Mouse (Mus musculus) MEL (cell line): ENCODE measurements around the gene Uncx. TPM values are rescaled to one million over a fixed set of nuclear protein-coding genes. Genes with fewer than 3 reads are reported as not detected.

ENCODE experiments used
- DNase-seq: peaks from one replicate; pipeline ENCODE4 v3.0.0; 2011; ENCODE audit warnings: low read depth, low spot score
- H3K27ac ChIP-seq: 2 replicates; pipeline ENCODE4 v1.5.1; 2012; ENCODE audit warnings: low read depth, mild to moderate bottlenecking, control low read depth, low read length, moderate library complexity; ENCODE audit not compliant: control insufficient read depth
- H3K27me3 ChIP-seq, 2 experiments: fragments of 150-350 bp in 1 of 2; sonication (generic) in 1 of 2; 2 replicates each; pipeline ENCODE4 v1.6.1; 2012; ENCODE audit warnings: low read length in 2 of 2, mild to moderate bottlenecking in 2 of 2, improper control_type of control experiment in 1 of 2, moderate library complexity in 1 of 2; ENCODE audit not compliant: insufficient read depth in 2 of 2, control insufficient read depth in 1 of 2
- H3K36me3 ChIP-seq, 2 experiments: 2 replicates each; pipeline ENCODE4 v1.6.1; 2012 to 2014; ENCODE audit warnings: low read length in 2 of 2, improper control_type of control experiment in 1 of 2, inconsistent platforms in 1 of 2, mild to moderate bottlenecking in 1 of 2; ENCODE audit not compliant: insufficient read depth in 2 of 2, control insufficient read depth in 1 of 2
- H3K4me1 ChIP-seq, 2 experiments: fragments of 150-350 bp in 1 of 2; sonication (generic) in 1 of 2; 2 replicates each; pipeline ENCODE4 v1.6.1; 2012; ENCODE audit warnings: low read length in 2 of 2, improper control_type of control experiment in 1 of 2, mild to moderate bottlenecking in 1 of 2; ENCODE audit not compliant: insufficient read depth in 2 of 2, control insufficient read depth in 1 of 2
- H3K4me3 ChIP-seq, 2 experiments: fragments of 150-350 bp in 1 of 2; sonication (generic) in 1 of 2; 2 replicates each; pipeline ENCODE4 v1.5.1; 2012; ENCODE audit warnings: low read depth in 2 of 2, low read length in 2 of 2, mild to moderate bottlenecking in 2 of 2, moderate library complexity in 2 of 2, control low read depth in 1 of 2, improper control_type of control experiment in 1 of 2; ENCODE audit not compliant: control insufficient read depth in 1 of 2, insufficient read depth in 1 of 2
- H3K79me2 ChIP-seq: 2 replicates; pipeline ENCODE4 v1.6.1; 2012; ENCODE audit warnings: mild to moderate bottlenecking, low read length, moderate library complexity; ENCODE audit not compliant: control insufficient read depth, poor library complexity, insufficient read depth
- H3K9ac ChIP-seq: 2 replicates; pipeline ENCODE4 v1.6.1; 2012; ENCODE audit warnings: low read depth, mild to moderate bottlenecking, control low read depth, low read length, moderate library complexity; ENCODE audit not compliant: control insufficient read depth, poor library complexity, severe bottlenecking
- H3K9me3 ChIP-seq: fragments of 150-350 bp; sonication (generic); replicated peaks from 2 replicates; pipeline ENCODE4 v1.6.1; 2012; ENCODE audit warnings: mild to moderate bottlenecking, low read length, improper control_type of control experiment, moderate library complexity; ENCODE audit not compliant: insufficient read depth
- BHLHE40 ChIP-seq: IDR thresholded peaks from 2 replicates; pipeline ENCODE4 v1.6.1; 2012; ENCODE audit warnings: low read depth, mild to moderate bottlenecking, inconsistent platforms, low read length, improper control_type of control experiment, borderline replicate concordance
- CTCF ChIP-seq, 3 experiments: IDR thresholded peaks in 2 of 3; conservative IDR thresholded peaks in 1 of 3; 2 replicates each; pipeline ENCODE4 v1.5.1; 2011 to 2012; ENCODE audit warnings: low read length in 3 of 3, low read depth in 2 of 3, mild to moderate bottlenecking in 2 of 3, improper control_type of control experiment in 1 of 3, inconsistent platforms in 1 of 3, mixed read lengths in 1 of 3, moderate library complexity in 1 of 3; ENCODE audit not compliant: control insufficient read depth in 1 of 3, insufficient read depth in 1 of 3, poor library complexity in 1 of 3, severe bottlenecking in 1 of 3
- EP300 ChIP-seq, 2 experiments: IDR thresholded peaks; 2 replicates each; pipeline ENCODE4 v1.6.1; 2011; ENCODE audit warnings: improper control_type of control experiment in 2 of 2, low read length in 2 of 2, low read depth in 1 of 2, mild to moderate bottlenecking in 1 of 2
- GATA1 ChIP-seq: IDR thresholded peaks from 2 replicates; pipeline ENCODE4 v1.6.1; 2011; ENCODE audit warnings: low read depth, low read length, improper control_type of control experiment
- JUND ChIP-seq: IDR thresholded peaks from 2 replicates; pipeline ENCODE4 v1.6.1; 2011; ENCODE audit warnings: low read depth, mild to moderate bottlenecking, improper control_type of control experiment, low read length
- KAT2A ChIP-seq: conservative IDR thresholded peaks from 2 replicates; pipeline ENCODE4 v1.6.1; 2012; ENCODE audit warnings: low read depth, low read length, improper control_type of control experiment, inconsistent platforms
- MAX ChIP-seq: IDR thresholded peaks from 2 replicates; pipeline ENCODE4 v1.6.1; 2011; ENCODE audit warnings: low read length, improper control_type of control experiment
- MAZ ChIP-seq: IDR thresholded peaks from 2 replicates; pipeline ENCODE4 v1.6.1; 2012; ENCODE audit warnings: low read depth, mild to moderate bottlenecking, inconsistent platforms, low read length, improper control_type of control experiment
- MEF2A ChIP-seq: IDR thresholded peaks from 2 replicates; pipeline ENCODE4 v1.6.1; 2014; ENCODE audit warnings: low read depth, mild to moderate bottlenecking, inconsistent platforms, low read length, improper control_type of control experiment; ENCODE audit not compliant: poor library complexity, insufficient replicate concordance, severe bottlenecking; ENCODE audit errors: extremely low read depth
- MXI1 ChIP-seq: IDR thresholded peaks from 2 replicates; pipeline ENCODE4 v1.6.1; 2011; ENCODE audit warnings: mild to moderate bottlenecking, low read depth, low read length, improper control_type of control experiment
- MYC ChIP-seq: IDR thresholded peaks from 2 replicates; pipeline ENCODE4 v1.6.1; 2011; ENCODE audit warnings: low read depth, mild to moderate bottlenecking, low read length, improper control_type of control experiment, moderate library complexity
- POLR2A ChIP-seq, 2 experiments: IDR thresholded peaks; 2 replicates each; pipeline ENCODE4 v1.6.1; 2011 to 2012; ENCODE audit warnings: low read length in 2 of 2, mild to moderate bottlenecking in 2 of 2, control low read depth in 1 of 2, improper control_type of control experiment in 1 of 2, low read depth in 1 of 2, moderate library complexity in 1 of 2; ENCODE audit not compliant: control insufficient read depth in 1 of 2, insufficient read depth in 1 of 2, poor library complexity in 1 of 2
- SIN3A ChIP-seq: IDR thresholded peaks from 2 replicates; pipeline ENCODE4 v1.6.1; 2012; ENCODE audit warnings: low read length, improper control_type of control experiment, inconsistent platforms
- SMC3 ChIP-seq: IDR thresholded peaks from 2 replicates; pipeline ENCODE4 v1.6.1; 2011; ENCODE audit warnings: low read depth, low read length, improper control_type of control experiment
- TCF12 ChIP-seq: IDR thresholded peaks from 2 replicates; pipeline ENCODE4 v1.6.1; 2014; ENCODE audit warnings: low read depth, mild to moderate bottlenecking, inconsistent platforms, low read length, improper control_type of control experiment, moderate library complexity
- UBTF ChIP-seq: IDR thresholded peaks from 2 replicates; pipeline ENCODE4 v1.6.1; 2012; ENCODE audit warnings: low read depth, mild to moderate bottlenecking, inconsistent platforms, low read length, improper control_type of control experiment, moderate library complexity, borderline replicate concordance; ENCODE audit not compliant: insufficient read depth
- USF1 ChIP-seq: IDR thresholded peaks from 2 replicates; pipeline ENCODE4 v1.6.1; 2014; ENCODE audit warnings: low read depth, mild to moderate bottlenecking, inconsistent platforms, low read length, improper control_type of control experiment, moderate library complexity
- USF2 ChIP-seq, 2 experiments: IDR thresholded peaks; 2 replicates each; pipeline ENCODE4 v1.6.1; 2011 to 2012; ENCODE audit warnings: improper control_type of control experiment in 2 of 2, low read length in 2 of 2, borderline replicate concordance in 1 of 2, inconsistent platforms in 1 of 2, low read depth in 1 of 2, mild to moderate bottlenecking in 1 of 2; ENCODE audit not compliant: insufficient read depth in 1 of 2
- ZKSCAN1 ChIP-seq: IDR thresholded peaks from 2 replicates; pipeline ENCODE4 v1.6.1; 2012; ENCODE audit warnings: low read depth, mild to moderate bottlenecking, inconsistent platforms, low read length, improper control_type of control experiment, moderate library complexity
- ZMIZ1 ChIP-seq: IDR thresholded peaks from 2 replicates; pipeline ENCODE4 v1.6.1; 2012; ENCODE audit warnings: low read depth, mild to moderate bottlenecking, inconsistent platforms, low read length, improper control_type of control experiment, moderate library complexity
- polyA plus RNA-seq, 2 experiments: library from polyadenylated mRNA; stranded (reverse) in 1 of 2; unstranded in 1 of 2; fragments of >175 nt in 1 of 2; fragments of >200 nt in 1 of 2; gene quantifications; 2 replicates each; pipeline versions ENCODE4 v1.2.1 to v1.2.4; 2012; ENCODE audit warnings: low replicate concordance in 2 of 2, low read depth in 1 of 2; ENCODE audit not compliant: insufficient read length in 2 of 2, insufficient read depth in 1 of 2, missing spikeins in 1 of 2
- total RNA-seq: library from RNA; depleted of rRNA; stranded (reverse); fragments of 300-350 nt; gene quantifications from 2 replicates; pipeline ENCODE4 v1.2.3, GENCODE M21; 2012

The Uncx gene
- total and polyA plus RNA-seq, 3 experiments: not detected

DNA sequence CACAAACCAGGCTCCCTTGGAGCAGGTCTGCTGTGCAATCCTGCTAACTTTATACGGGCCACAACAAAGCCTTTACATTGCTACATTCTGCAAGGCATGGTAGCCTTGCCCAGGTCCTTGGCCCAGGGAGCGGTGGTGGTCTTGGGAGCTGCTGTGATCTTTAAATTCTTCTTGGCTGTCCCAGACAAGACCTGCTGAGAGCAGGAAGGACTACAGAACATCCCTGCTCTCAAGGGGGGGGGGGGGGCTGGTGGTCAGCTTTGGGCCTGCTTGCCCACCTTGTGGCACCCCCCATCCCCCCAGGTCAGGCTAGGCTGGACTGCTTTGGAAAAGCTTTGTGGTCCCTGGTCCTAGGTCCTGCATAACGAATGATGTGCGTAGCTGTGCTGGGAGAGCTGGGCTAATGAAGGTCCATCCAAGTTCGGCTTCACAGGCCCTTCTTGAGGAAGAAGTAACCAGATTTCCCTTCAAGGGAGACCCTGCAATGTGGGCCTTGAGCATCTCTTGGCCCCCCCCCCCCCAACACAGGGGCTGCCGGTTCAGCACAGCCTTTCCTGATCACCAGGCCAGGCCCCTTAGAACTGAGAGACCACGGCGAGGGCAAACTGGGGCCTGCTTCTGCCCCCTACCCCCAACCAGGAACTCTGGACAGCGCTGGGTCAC lies 2.5 kb downstream of the Uncx start:
- Histone ChIP-seq H3K36me3 (no peaks in the 10 kb centered on the region), H3K9me3 (no peaks in the 10 kb centered on the region), H3K4me3 (no peak overlapping the region), H3K4me1 (no peaks in the 10 kb centered on the region), H3K27me3 (no peaks in the 10 kb centered on the region), H3K27ac (no peak overlapping the region), H3K9ac (no peak overlapping the region), H3K79me2 (no peaks in the 10 kb centered on the region)
- TF ChIP-seq CTCF (IDR thresholded peaks at IDR 0.05 in 2 of 3, conservative IDR thresholded peaks at IDR 0.05 in 1 of 3; ENCODE audit: control insufficient read depth in 1 of 3, insufficient read depth in 1 of 3, low read depth in 2 of 3, low read length in 3 of 3, poor library complexity in 1 of 3, severe bottlenecking in 1 of 3) (no peak), SMC3 (no peak), KAT2A (no peak), MAZ (no peak), POLR2A (IDR thresholded peaks at IDR 0.05; ENCODE audit: control insufficient read depth in 1 of 2, insufficient read depth in 1 of 2, low read depth in 1 of 2, low read length in 2 of 2, poor library complexity in 1 of 2) (no peak), EP300 (IDR thresholded peaks at IDR 0.05; ENCODE audit: low read depth in 1 of 2, low read length in 2 of 2) (no peak)
- DNase-seq: no peak

DNA sequence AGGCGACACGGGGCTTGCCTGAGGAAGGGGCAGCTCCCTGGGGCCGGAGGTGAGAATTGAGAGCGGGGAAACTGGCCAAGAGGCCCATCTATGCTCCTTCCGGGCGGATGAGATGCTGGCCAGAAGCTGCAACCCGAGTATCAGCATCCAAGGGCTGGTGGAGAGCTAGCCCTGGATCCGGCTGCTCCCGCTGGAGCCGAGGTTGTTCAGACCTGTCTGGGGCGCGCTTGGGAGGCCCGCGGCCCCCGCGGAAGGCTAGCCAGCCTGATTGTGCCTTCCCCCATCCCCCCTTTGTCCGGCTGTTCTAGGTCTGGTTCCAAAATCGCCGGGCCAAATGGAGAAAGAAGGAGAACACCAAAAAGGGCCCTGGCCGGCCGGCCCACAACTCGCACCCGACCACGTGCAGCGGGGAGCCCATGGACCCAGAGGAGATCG lies 3.1 kb downstream of the Uncx start:
- H3K79me2 ChIP-seq: no peaks in the 10 kb centered on the region
- no peaks in the 10 kb centered on the region for H3K9me3 ChIP-seq
- no peak overlapping the region for H3K27ac ChIP-seq
- H3K9ac ChIP-seq: no peak overlapping the region
- H3K4me1 ChIP-seq: no peaks in the 10 kb centered on the region
- H3K36me3 ChIP-seq: no peaks in the 10 kb centered on the region
- H3K4me3 ChIP-seq: no peak overlapping the region
- no peak for DNase-seq
- no peaks in the 10 kb centered on the region for H3K27me3 ChIP-seq
- TF ChIP-seq MEF2A (no peak), BHLHE40 (no peak), UBTF (no peak), MXI1 (no peak), USF2 (IDR thresholded peaks at IDR 0.05; ENCODE audit: borderline replicate concordance in 1 of 2, insufficient read depth in 1 of 2, low read depth in 1 of 2, low read length in 2 of 2) (no peak), MAX (no peak), MYC (no peak), USF1 (no peak), SIN3A (no peak), TCF12 (no peak), KAT2A (no peak), ZMIZ1 (no peak), JUND (no peak), GATA1 (no peak), ZKSCAN1 (no peak)
- TF ChIP-seq, all 39 proteins: peak for 0
